Mouse (Mus musculus): ENCODE data around the gene Igf2.

GRCm38 (mm10) chr7:142657821-142658614 is 8.6 kb downstream of the Igf2 start:
- no peak for TF ChIP-seq CTCF (IDR thresholded peaks at IDR 0.05; ENCODE audit: insufficient read depth, low read length)
- TF ChIP-seq POLR2A (IDR thresholded peaks at IDR 0.05; ENCODE audit: borderline replicate concordance, extremely low read depth, low read depth, low read length): no peak

All from lung, adult 2 months (tissue).